Mouse (Mus musculus) midbrain, embryonic 11.5 days (tissue): ENCODE results near the gene Clec2e. TPM values are rescaled to one million over a fixed set of nuclear protein-coding genes. Genes with fewer than 3 reads are reported as not detected.
A peak's percentile ranks its signal among the peaks of the same experiment; 100 is the strongest.

Experiments
- ATAC-seq: fragments of 200-750 bp; cut with Nextera tagmentation; 2 replicates; pipeline ENCODE4 v1.8.0; 2017; ENCODE audit warnings: moderate TSS enrichment, moderate library complexity; ENCODE audit not compliant: low FRiP score
- DNase-seq: peaks from one replicate; pipeline ENCODE4 v3.0.0; 2015; ENCODE audit warnings: low spot score; ENCODE audit errors: missing footprints
- H3K27ac ChIP-seq: fragments of 300-500 bp; sonication (generic); 2 replicates; pipeline ENCODE4 v1.5.1; 2014; ENCODE audit warnings: low read depth, low read length
- H3K27me3 ChIP-seq: fragments of 300-500 bp; sonication (generic); 2 replicates; pipeline ENCODE4 v1.6.1; 2014; ENCODE audit warnings: mild to moderate bottlenecking, low read length, moderate library complexity, mixed read lengths; ENCODE audit not compliant: control insufficient read depth, insufficient read depth
- H3K36me3 ChIP-seq: fragments of 300-500 bp; sonication (generic); 2 replicates; pipeline ENCODE4 v1.6.1; 2014; ENCODE audit warnings: mild to moderate bottlenecking, low read length, moderate library complexity, mixed read lengths; ENCODE audit not compliant: control insufficient read depth, insufficient read depth
- H3K4me1 ChIP-seq: fragments of 300-500 bp; sonication (generic); 2 replicates; pipeline ENCODE4 v1.6.1; 2014; ENCODE audit warnings: low read length; ENCODE audit not compliant: control insufficient read depth, insufficient read depth
- H3K4me2 ChIP-seq: fragments of 300-500 bp; sonication (generic); 2 replicates; pipeline ENCODE4 v1.6.1; 2014; ENCODE audit warnings: mild to moderate bottlenecking, moderate library complexity
- H3K4me3 ChIP-seq: fragments of 300-500 bp; sonication (generic); 2 replicates; pipeline ENCODE4 v1.5.1; 2014; ENCODE audit warnings: low read depth, low read length
- H3K9ac ChIP-seq: fragments of 300-500 bp; sonication (generic); 2 replicates; pipeline ENCODE4 v1.6.1; 2014; ENCODE audit warnings: low read length
- H3K9me3 ChIP-seq: fragments of 300-500 bp; sonication (generic); 2 replicates; pipeline ENCODE4 v1.6.1; 2016; ENCODE audit warnings: low read length; ENCODE audit not compliant: control insufficient read depth
- WGBS: fragments of 180-500 bp; shearing (Covaris S2); extraction: QIAGEN DNeasy Blood & Tissue Kit; methylation state at CpG from one replicate; pipeline ENCODE4 v1.1.7; 2014; 5-methylcytosine and 5-hydroxymethylcytosine counted together
- polyA plus RNA-seq: library from polyadenylated mRNA; unstranded; fragments of >200 nt; fragmentation: Nextera tagmentation; extraction: Ambion mirVana; gene quantifications from 2 replicates; pipeline ENCODE4 v1.2.1, GENCODE M21; 2014

Gene Clec2e
- polyA plus RNA-seq, 1 experiment from 2014 or later, result not detected

DNA sequence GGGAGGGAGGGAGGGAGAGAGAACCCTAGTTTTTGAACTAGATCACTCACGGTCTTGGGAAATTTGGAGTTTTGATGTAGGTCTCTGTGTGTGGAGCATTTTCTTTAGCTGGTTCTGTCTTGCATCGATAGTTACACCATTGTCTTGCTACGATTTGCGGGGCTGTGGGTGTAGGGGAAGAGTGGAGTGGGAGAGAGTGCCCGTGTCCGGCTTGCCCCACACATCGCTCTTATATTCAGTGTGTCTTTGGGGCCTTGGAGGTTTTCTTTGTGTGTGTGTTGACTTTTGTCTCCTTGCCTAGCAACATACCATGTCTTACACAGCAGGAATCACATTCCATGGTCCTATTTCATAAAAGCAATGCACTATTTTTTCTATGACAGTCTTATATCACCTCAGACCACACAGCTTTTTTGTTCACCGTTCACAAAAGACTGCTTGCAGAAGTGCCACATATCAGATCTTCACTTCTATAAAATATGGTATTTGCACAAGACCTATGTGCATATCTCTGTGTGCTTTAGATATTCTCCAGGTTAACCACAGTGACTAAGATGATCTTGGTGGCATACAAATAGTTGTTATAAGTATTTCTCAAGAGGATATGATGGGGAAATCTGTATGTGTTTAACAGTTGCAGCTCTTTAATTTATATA is 51.0 kb downstream of the Clec2e start:
- H3K27ac ChIP-seq, result no peak overlapping the region
- no peaks in the 10 kb centered on the region for H3K9me3 ChIP-seq
- H3K4me3 ChIP-seq, result peak overlapping the region; percentile 20; the same call in 1 of the 2 replicates
- peak overlapping the region; percentile 42; the same call in 1 of the 2 replicates for H3K9ac ChIP-seq
- no peaks in the 10 kb centered on the region for H3K36me3 ChIP-seq
- H3K4me1 ChIP-seq, result peaks cover 4% of the 10 kb centered on the region; the same call in 1 of the 2 replicates
- DNase-seq (peak; percentile 90), ATAC-seq (peak; percentile 61)
- no peaks in the 10 kb centered on the region for H3K27me3 ChIP-seq
- 2% methylated on average over 8 of the region's 8 CpGs for WGBS
- H3K4me2 ChIP-seq, result peak overlapping the region; percentile 46

GRCm38 (mm10) chr6:129048857-129049473 is 51.7 kb downstream of the Clec2e start:
- ATAC-seq (peak; percentile 97), DNase-seq (peak; percentile 92)
- H3K36me3 ChIP-seq, result no peaks in the 10 kb centered on the region
- 0% methylated on average over 12 of the region's 13 CpGs for WGBS
- no peaks in the 10 kb centered on the region for H3K9me3 ChIP-seq
- H3K27ac ChIP-seq, result no peak overlapping the region
- peaks cover 4% of the 10 kb centered on the region; the same call in 1 of the 2 replicates for H3K4me1 ChIP-seq
- H3K27me3 ChIP-seq, result no peaks in the 10 kb centered on the region
- H3K4me3 ChIP-seq, result peak overlapping the region; percentile 29
- H3K9ac ChIP-seq, result peak overlapping the region; percentile 4; the same call in 1 of the 2 replicates
- peak overlapping the region; percentile 36 for H3K4me2 ChIP-seq

DNA sequence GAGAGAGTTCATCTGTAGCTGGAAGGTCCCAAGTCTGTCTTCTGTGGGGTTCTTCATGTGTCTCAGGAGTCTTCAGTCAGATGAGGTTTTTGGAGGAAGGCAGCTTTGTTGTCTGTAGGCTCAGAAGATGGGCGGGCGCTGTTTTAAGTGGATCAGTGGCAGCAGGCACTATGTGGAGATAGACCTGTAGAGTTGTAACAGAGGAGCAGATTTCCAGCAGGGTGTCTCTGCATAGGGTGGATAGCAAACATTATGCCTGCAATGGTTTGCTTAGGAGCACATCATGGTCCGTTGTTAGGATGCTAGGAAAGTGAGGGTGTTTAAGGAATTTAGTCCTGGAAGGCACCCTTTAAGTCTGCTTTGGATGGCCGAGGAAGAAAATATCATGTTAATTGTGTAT is 52.3 kb downstream of the Clec2e start:
- no peak for ATAC-seq
- Histone ChIP-seq H3K27ac (no peak overlapping the region), H3K4me2 (no peak overlapping the region), H3K9ac (no peak overlapping the region), H3K27me3 (no peaks in the 10 kb centered on the region), H3K4me1 (peaks cover 4% of the 10 kb centered on the region; the same call in 1 of the 2 replicates), H3K4me3 (no peak overlapping the region), H3K36me3 (no peaks in the 10 kb centered on the region), H3K9me3 (no peaks in the 10 kb centered on the region)
- 29% methylated on average over 4 of the region's 4 CpGs for WGBS
- DNase-seq, result peak; percentile 82

GRCm38 (mm10) chr6:129045601-129046000 is 55.1 kb downstream of the Clec2e start, which contains the start of gene Klrb1f:
Gene Klrb1f, plus strand, starts transcription at chr6:129045901.
- no peaks in the 10 kb centered on the region for H3K9me3 ChIP-seq
- peaks cover 4% of the 10 kb centered on the region; the same call in 1 of the 2 replicates for H3K4me1 ChIP-seq
- no peak within 1 kb of the TSS for H3K4me2 ChIP-seq
- DNase-seq, result no peak
- no peak within 1 kb of the TSS for H3K9ac ChIP-seq
- no peaks in the 10 kb centered on the region for H3K36me3 ChIP-seq
- H3K27ac ChIP-seq, result no peak within 1 kb of the TSS
- no peak for ATAC-seq
- H3K27me3 ChIP-seq, result no peaks in the 10 kb centered on the region
- 88% methylated on average over 2 of the region's 2 CpGs for WGBS
- H3K4me3 ChIP-seq, result no peak within 1 kb of the TSS

DNA sequence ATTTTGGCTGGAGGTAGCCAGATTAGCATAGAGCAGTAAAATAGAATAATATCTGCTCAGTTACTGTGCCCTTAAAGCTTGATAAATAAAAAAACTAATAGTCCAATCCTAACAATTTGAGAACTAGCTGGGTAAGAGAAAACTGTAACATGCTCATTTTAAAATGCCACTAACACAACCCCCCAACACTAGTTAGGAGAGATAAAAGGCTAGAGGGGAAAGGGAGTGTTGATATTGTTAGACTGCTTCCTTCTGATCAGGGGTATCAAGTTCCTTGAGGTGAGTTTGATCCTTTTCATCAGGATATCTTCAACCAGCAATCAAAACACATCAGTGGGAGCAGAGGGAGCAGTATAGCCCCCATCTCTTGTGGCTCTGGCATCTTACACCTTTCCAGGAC is 58.2 kb downstream of the Clec2e start:
- ATAC-seq (no peak), DNase-seq (peak; percentile 69)

More for the DNA sequence above, 58.2 kb downstream of the Clec2e start:
- no peak overlapping the region for H3K4me3 ChIP-seq
- H3K4me2 ChIP-seq, result no peak overlapping the region
- no peaks in the 10 kb centered on the region for H3K27me3 ChIP-seq
- H3K27ac ChIP-seq, result no peak overlapping the region
- no peaks in the 10 kb centered on the region for H3K36me3 ChIP-seq
- H3K9me3 ChIP-seq, result no peaks in the 10 kb centered on the region
- H3K9ac ChIP-seq, result no peak overlapping the region
- no peaks in the 10 kb centered on the region for H3K4me1 ChIP-seq

Other genes starting within 250 kb of the Clec2e start
- gene Clec2i, start 213.3 kb downstream of the Clec2e start, polyA plus RNA-seq, result not detected in 2 replicates
- gene BC035044, start 209.8 kb downstream of the Clec2e start, polyA plus RNA-seq, result 0.67 and 0.90 TPM in 2 replicates
- not detected in 2 replicates for gene Clec2g, start 166.5 kb downstream of the Clec2e start, polyA plus RNA-seq
- gene Klrb1f, start 55.0 kb downstream of the Clec2e start, polyA plus RNA-seq, result 0.23 and 0.28 TPM in 2 replicates
- not detected in 2 replicates for gene Clec2d, start 79.7 kb upstream of the Clec2e start, polyA plus RNA-seq
- gene Cd69, start 174.5 kb upstream of the Clec2e start, polyA plus RNA-seq, result 0.10 TPM in 1 of 2 replicates, not detected in the other
- gene 4922502D21Rik, start 230.9 kb upstream of the Clec2e start, polyA plus RNA-seq, result not detected in 2 replicates
- gene Clec12a, start 241.8 kb upstream of the Clec2e start, polyA plus RNA-seq, result 0.10 and 0.30 TPM in 2 replicates